Comparison of ENCODE assay signal across 16 mouse cellular contexts in the genomic region with DNA sequence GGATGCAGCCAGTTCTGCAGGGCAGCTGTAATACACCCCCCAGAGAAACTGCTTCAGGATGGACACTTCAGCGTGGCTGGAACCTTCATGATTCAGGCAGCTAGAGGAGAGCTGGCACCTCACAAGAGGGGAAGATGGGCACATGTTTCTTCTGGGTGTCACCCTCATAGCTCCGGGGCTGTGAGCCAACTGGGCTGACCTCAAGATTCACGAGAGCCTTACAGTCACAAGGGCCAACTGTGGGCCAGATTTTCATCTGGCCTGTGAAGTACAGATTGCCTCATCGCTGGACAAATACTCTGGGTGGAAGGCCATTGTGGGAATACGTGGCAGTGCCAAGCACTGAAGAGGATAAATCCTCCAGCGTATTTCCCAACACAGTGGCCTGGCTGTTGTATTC.
A peak's percentile ranks its signal among the peaks of the same experiment; 100 is the strongest.
DNase-seq lines count a peak whose midpoint lies in the region; ATAC-seq and TF ChIP-seq lines count a peak whose summit lies in the region.
"Had no signal": no experiment of that assay in that cellular context is flagged by ENCODE, and none has a peak within 500 bp of the region (broad histone marks: within the 10 kb centered on the region; RNA-seq: fewer than 3 reads in every experiment).

No protein-coding gene starts in this region.

- TF ChIP-seq CTCF in liver, adult 2 months (IDR thresholded peaks at IDR 0.05; ENCODE audit: low read depth, low read length) = no peak

- no peak for TF ChIP-seq POLR2A in liver, adult 2 months (IDR thresholded peaks at IDR 0.05; ENCODE audit: extremely low read depth, insufficient read depth, low read length)

- WGBS in liver, adult 2 months = 15% methylated on average over 6 of the region's 6 CpGs

- no peak overlapping the region for H3K27ac ChIP-seq in liver, adult 2 months (replicated peaks; ENCODE audit: insufficient read depth, low read depth, low read length)
- H3K27ac ChIP-seq: embryonic facial prominence, embryonic 12.5 days; forebrain, embryonic 13.5 days; liver, embryonic 15.5 days had no signal

- H3K4me1 ChIP-seq in liver, adult 2 months (ENCODE audit: control insufficient read depth, insufficient read depth, low read length) = peaks cover 11% of the 10 kb centered on the region

- no peak for ATAC-seq in inflammation-experienced regulatory T-cells, adult 6 months
- ATAC-seq: forebrain, embryonic 13.5 days had no signal

- H3K36me3 ChIP-seq in liver, adult 2 months (ENCODE audit: control insufficient read depth, insufficient read depth, low read length) = no peaks in the 10 kb centered on the region
- H3K36me3 ChIP-seq: embryonic facial prominence, embryonic 12.5 days; liver, embryonic 15.5 days had no signal

- peak; percentile 34 to 57 for DNase-seq in cerebellum, postnatal 10 days
- no peak for DNase-seq in cerebellum, postnatal 4 days (ENCODE audit: low spot score in 2 of 2)
- peak; percentile 97 for DNase-seq in liver, adult 2 months (ENCODE audit: extremely low read depth, low read depth, low spot score)
- no peak for DNase-seq in liver
- DNase-seq in fibroblast of lung, adult 2 months (ENCODE audit: low read depth) = peak; percentile 21
- DNase-seq in lung, postnatal 25 days (ENCODE audit: low spot score) = peak; percentile 79
- DNase-seq in urinary bladder, postnatal 10 days (ENCODE audit: low spot score) = no peak
- DNase-seq: cerebellum, adult 9-11 months; heart, postnatal 14 days; kidney, postnatal 4 days; midbrain, embryonic 14.5 days; spleen, adult 18-20 months had no signal

- H3K79me2 ChIP-seq in liver, adult 2 months (ENCODE audit: control insufficient read depth, insufficient read depth, low read length) = no peaks in the 10 kb centered on the region

- H3K9ac ChIP-seq in liver, adult 2 months (ENCODE audit: low read depth, low read length) = no peak overlapping the region
- H3K9ac ChIP-seq: embryonic facial prominence, embryonic 12.5 days; forebrain, embryonic 13.5 days; liver, embryonic 15.5 days had no signal

- H3K4me3 ChIP-seq in liver, adult 2 months (ENCODE audit: insufficient read depth, low read depth, low read length) = no peak overlapping the region
- H3K4me3 ChIP-seq: embryonic facial prominence, embryonic 12.5 days; forebrain, embryonic 13.5 days; liver, embryonic 15.5 days had no signal

- H3K27me3 ChIP-seq in liver, adult 2 months (ENCODE audit: control insufficient read depth, insufficient read depth, low read length) = no peaks in the 10 kb centered on the region
- H3K27me3 ChIP-seq: forebrain, embryonic 13.5 days; liver, embryonic 15.5 days had no signal

Comparison
In these comparisons a context has a peak if more than half of its experiments do, and no peak if none do; other contexts are left out.
1. DNase-seq: peak in cerebellum, postnatal 10 days (2 of 2), liver, adult 2 months (single experiment), fibroblast of lung, adult 2 months (single experiment) and lung, postnatal 25 days (single experiment); none in cerebellum, postnatal 4 days (0 of 2), liver (single experiment) and urinary bladder, postnatal 10 days (single experiment).